Mouse (Mus musculus): ENCODE measurements around the gene Gm906. TPM values are rescaled to one million over a fixed set of nuclear protein-coding genes. Genes with fewer than 3 reads are reported as not detected.
"Not testable (repeated sequence)": the region's sequence is repeated elsewhere in the genome, so short reads cannot be mapped to it uniquely, and the experiment has no call there.

Gene Gm906
- polyA plus RNA-seq (2015; fragmentation: Nextera tagmentation; extraction: Ambion mirVana), result not detected in 2 replicates

- WGBS (ENCODE audit: insufficient replicate concordance), result 43% methylated on average over 3 of the region's 3 CpGs
- not testable (repeated sequence) for H3K4me3 ChIP-seq (replicated peaks); H3K9me3 ChIP-seq (replicated peaks); ATAC-seq (ENCODE audit: low read depth); H3K27me3 ChIP-seq; DNase-seq; H3K9ac ChIP-seq; H3K36me3 ChIP-seq; H3K4me1 ChIP-seq (replicated peaks); H3K4me2 ChIP-seq; H3K27ac ChIP-seq
These were observed at the start of gene Gm906 for GRCm38 (mm10) chr13:50250208-50250607. Gene Gm906, minus strand, starts transcription at chr13:50250308.

- H3K9ac ChIP-seq; H3K36me3 ChIP-seq; DNase-seq; H3K4me3 ChIP-seq (replicated peaks); H3K4me1 ChIP-seq (replicated peaks); H3K27me3 ChIP-seq; H3K27ac ChIP-seq; H3K4me2 ChIP-seq; H3K9me3 ChIP-seq (replicated peaks): not testable (repeated sequence)
- ATAC-seq (ENCODE audit: low read depth), result peak; percentile 79
- 53% methylated on average over 2 of the region's 4 CpGs for WGBS (ENCODE audit: insufficient replicate concordance)
These were observed 33.2 kb upstream of the Gm906 start for GRCm38 (mm10) chr13:50283308-50283707.

GRCm38 (mm10) chr13:50236487-50236886 is 13.6 kb downstream of the Gm906 start:
- H3K9me3 ChIP-seq (replicated peaks), result no peaks in the 10 kb centered on the region
- no peak overlapping the region for H3K9ac ChIP-seq
- H3K4me2 ChIP-seq, result no peak overlapping the region
- no peaks in the 10 kb centered on the region for H3K27me3 ChIP-seq
- no peaks in the 10 kb centered on the region for H3K36me3 ChIP-seq
- H3K27ac ChIP-seq, result no peak overlapping the region
- ATAC-seq (ENCODE audit: low read depth), result no peak
- no peaks in the 10 kb centered on the region for H3K4me1 ChIP-seq (replicated peaks)
- 79% methylated on average over 3 of the region's 3 CpGs for WGBS (ENCODE audit: insufficient replicate concordance)
- no peak overlapping the region for H3K4me3 ChIP-seq (replicated peaks)
- DNase-seq, result no peak

GRCm38 (mm10) chr13:50211842-50212241 is 38.3 kb downstream of the Gm906 start:
- H3K4me3 ChIP-seq (replicated peaks); ATAC-seq (ENCODE audit: low read depth); H3K36me3 ChIP-seq; H3K4me1 ChIP-seq (replicated peaks); DNase-seq; H3K27me3 ChIP-seq; H3K9me3 ChIP-seq (replicated peaks); H3K9ac ChIP-seq; H3K27ac ChIP-seq; H3K4me2 ChIP-seq: not testable (repeated sequence)
- 0% methylated on average over 1 of the region's 1 CpGs for WGBS (ENCODE audit: insufficient replicate concordance)

GRCm38 (mm10) chr13:50210191-50210590 is 39.9 kb downstream of the Gm906 start:
- not testable (repeated sequence) for H3K9ac ChIP-seq; H3K4me1 ChIP-seq (replicated peaks); H3K4me2 ChIP-seq; H3K9me3 ChIP-seq (replicated peaks); ATAC-seq (ENCODE audit: low read depth); H3K4me3 ChIP-seq (replicated peaks); H3K36me3 ChIP-seq; H3K27me3 ChIP-seq; H3K27ac ChIP-seq; DNase-seq

- not testable (repeated sequence) for H3K9ac ChIP-seq; H3K4me1 ChIP-seq (replicated peaks); H3K27me3 ChIP-seq; H3K4me2 ChIP-seq; H3K27ac ChIP-seq; H3K4me3 ChIP-seq (replicated peaks); DNase-seq; ATAC-seq (ENCODE audit: low read depth); H3K36me3 ChIP-seq; H3K9me3 ChIP-seq (replicated peaks)
- 62% methylated on average over 2 of the region's 2 CpGs for WGBS (ENCODE audit: insufficient replicate concordance)
These were observed 40.5 kb downstream of the Gm906 start for GRCm38 (mm10) chr13:50209651-50210050.

GRCm38 (mm10) chr13:50207966-50208365 is 42.1 kb downstream of the Gm906 start:
- no peak overlapping the region for H3K9ac ChIP-seq
- no peaks in the 10 kb centered on the region for H3K36me3 ChIP-seq
- DNase-seq (no peak), ATAC-seq (ENCODE audit: low read depth) (no peak)
- H3K4me1 ChIP-seq (replicated peaks), result no peaks in the 10 kb centered on the region
- no peaks in the 10 kb centered on the region for H3K27me3 ChIP-seq
- no peak overlapping the region for H3K27ac ChIP-seq
- H3K4me3 ChIP-seq (replicated peaks), result no peak overlapping the region
- 75% methylated on average over 12 of the region's 12 CpGs for WGBS (ENCODE audit: insufficient replicate concordance)
- H3K4me2 ChIP-seq, result no peak overlapping the region
- H3K9me3 ChIP-seq (replicated peaks), result no peaks in the 10 kb centered on the region

GRCm38 (mm10) chr13:50196831-50197230 is 53.3 kb downstream of the Gm906 start:
- not testable (repeated sequence) for H3K9me3 ChIP-seq (replicated peaks); H3K4me3 ChIP-seq (replicated peaks); H3K9ac ChIP-seq; H3K36me3 ChIP-seq; DNase-seq; H3K27me3 ChIP-seq; H3K27ac ChIP-seq; ATAC-seq (ENCODE audit: low read depth); H3K4me1 ChIP-seq (replicated peaks); H3K4me2 ChIP-seq

Small RNA genes within 50 kb of the gene (microRNA-seq; reads per million reads assigned to microRNA genes)
- not detected for gene Gm24017

Other genes with a start within 250 kb of the Gm906 start
- 4.8 and 5.4 TPM in 2 replicates for gene Fbxw17, start 167.6 kb upstream of the Gm906 start, polyA plus RNA-seq (2015; fragmentation: Nextera tagmentation; extraction: Ambion mirVana)
- gene Gm47429, start 193.6 kb upstream of the Gm906 start, polyA plus RNA-seq (2015; fragmentation: Nextera tagmentation; extraction: Ambion mirVana), result not detected in 2 replicates
- not detected in 2 replicates for gene Nutm2, start 217.0 kb upstream of the Gm906 start, polyA plus RNA-seq (2015; fragmentation: Nextera tagmentation; extraction: Ambion mirVana)

Data from liver, embryonic 13.5 days (tissue).